Mouse (Mus musculus) neural tube, embryonic 14.5 days (tissue): ENCODE data around the gene Trabd2b. TPM values are rescaled to one million over a fixed set of nuclear protein-coding genes. Genes with fewer than 3 reads are reported as not detected.

ENCODE experiments used
- ATAC-seq: fragments of 200-750 bp; cut with Nextera tagmentation; 2 replicates; pipeline ENCODE4 v1.8.0; 2017; ENCODE audit warnings: low read depth, mild to moderate bottlenecking, moderate TSS enrichment, moderate library complexity
- H3K27ac ChIP-seq: fragments of 300-500 bp; sonication (generic); 2 replicates; pipeline ENCODE4 v1.5.1; 2014; ENCODE audit warnings: low read depth, mild to moderate bottlenecking, control low read depth, low read length, moderate library complexity, mixed read lengths
- H3K27me3 ChIP-seq: fragments of 300-500 bp; sonication (generic); 2 replicates; pipeline ENCODE4 v1.6.1; 2014; ENCODE audit warnings: low read length; ENCODE audit not compliant: control insufficient read depth, insufficient read depth
- H3K36me3 ChIP-seq: fragments of 300-500 bp; sonication (generic); 2 replicates; pipeline ENCODE4 v1.6.1; 2014; ENCODE audit warnings: low read length, mixed read lengths; ENCODE audit not compliant: control insufficient read depth, insufficient read depth
- H3K4me1 ChIP-seq: fragments of 300-500 bp; sonication (generic); 2 replicates; pipeline ENCODE4 v1.6.1; 2014; ENCODE audit warnings: low read length; ENCODE audit not compliant: control insufficient read depth, insufficient read depth
- H3K4me2 ChIP-seq: fragments of 300-500 bp; sonication (generic); 2 replicates; pipeline ENCODE4 v1.6.1; 2014; ENCODE audit warnings: mild to moderate bottlenecking, low read depth, low read length, control low read depth
- H3K4me3 ChIP-seq: fragments of 300-500 bp; sonication (generic); 2 replicates; pipeline ENCODE4 v1.5.1; 2014; ENCODE audit warnings: low read depth, low read length, control low read depth, mixed read lengths
- H3K9ac ChIP-seq: fragments of 300-500 bp; sonication (generic); replicated peaks from 2 replicates; pipeline ENCODE4 v1.6.1; 2014; ENCODE audit warnings: low read depth, mild to moderate bottlenecking, control low read depth, low read length, mixed read lengths
- H3K9me3 ChIP-seq: fragments of 300-500 bp; sonication (generic); 2 replicates; pipeline ENCODE4 v1.6.1; 2016; ENCODE audit warnings: low read length; ENCODE audit not compliant: control insufficient read depth
- WGBS: fragments of 180-500 bp; shearing (Covaris S2); extraction: QIAGEN DNeasy Blood & Tissue Kit; methylation state at CpG from one replicate; pipeline ENCODE4 v1.1.7; 2014; 5-methylcytosine and 5-hydroxymethylcytosine counted together
- polyA plus RNA-seq: library from polyadenylated mRNA; unstranded; fragments of >200 nt; fragmentation: Nextera tagmentation; extraction: Ambion mirVana; gene quantifications from 2 replicates; pipeline ENCODE4 v1.2.1, GENCODE M21; 2014

Trabd2b gene
- polyA plus RNA-seq, 1 experiment from 2014 or later, result 0.56 TPM

DNA sequence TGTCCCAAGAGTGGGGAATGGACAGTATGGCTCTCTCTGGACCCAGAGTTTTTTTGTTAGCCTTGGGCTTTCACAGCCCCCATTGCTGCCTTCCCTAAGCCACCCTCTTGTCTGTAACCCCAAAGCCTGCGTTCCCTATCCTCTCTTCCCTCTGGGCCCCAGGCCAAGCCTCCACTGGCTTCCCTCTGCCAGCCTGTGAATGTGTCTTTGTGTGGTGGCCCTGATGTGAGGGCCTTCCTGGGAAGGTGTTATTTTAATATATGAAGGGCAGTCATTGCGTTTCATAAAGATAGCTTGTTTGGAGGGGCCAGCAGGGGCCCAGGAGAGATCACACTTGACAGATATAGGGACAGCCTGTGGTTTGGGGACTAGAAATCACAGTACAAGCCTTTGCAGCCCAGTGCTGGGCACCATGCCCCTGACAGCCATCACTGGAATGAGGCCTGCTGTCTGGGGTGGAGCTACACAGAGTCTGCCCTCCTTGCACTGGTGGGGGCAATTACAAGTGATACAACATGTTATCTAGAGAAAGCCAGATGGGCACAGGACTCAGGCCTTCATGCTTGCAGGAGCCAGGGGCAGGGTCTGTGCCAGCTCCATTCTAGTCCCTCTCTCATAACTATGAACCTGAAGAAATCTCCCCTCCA is 80.5 kb downstream of the Trabd2b start:
- Histone ChIP-seq H3K4me1 (no peaks in the 10 kb centered on the region), H3K27ac (no peak overlapping the region), H3K9me3 (no peaks in the 10 kb centered on the region), H3K36me3 (no peaks in the 10 kb centered on the region), H3K27me3 (no peaks in the 10 kb centered on the region), H3K4me3 (no peak overlapping the region), H3K9ac (no peak overlapping the region), H3K4me2 (no peak overlapping the region)
- ATAC-seq, result peak; percentile 54; the same call in 1 of the 2 replicates
- 73% methylated on average over 2 of the region's 2 CpGs for WGBS

DNA sequence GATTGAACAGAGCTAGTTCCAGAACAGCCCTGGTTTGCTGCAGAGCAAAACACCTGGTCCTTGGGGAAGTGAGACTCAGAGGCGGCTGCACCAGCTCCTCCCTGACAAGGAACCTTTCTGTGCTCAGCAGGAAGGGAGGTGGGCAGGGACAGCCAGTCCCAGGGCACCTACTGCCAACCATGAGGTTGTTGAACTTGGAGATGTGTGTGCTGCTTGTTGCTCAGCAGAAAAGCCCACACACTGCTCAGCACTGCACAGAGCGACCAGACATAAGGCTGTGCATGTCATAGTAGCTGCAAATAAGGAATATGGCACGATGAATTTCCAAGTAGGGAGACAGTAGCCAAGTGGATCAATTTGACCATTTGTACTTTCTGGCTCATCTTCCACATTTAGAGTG is 81.2 kb downstream of the Trabd2b start:
- Histone ChIP-seq H3K9me3 (no peaks in the 10 kb centered on the region), H3K27ac (no peak overlapping the region), H3K27me3 (no peaks in the 10 kb centered on the region), H3K4me2 (no peak overlapping the region), H3K4me1 (no peaks in the 10 kb centered on the region), H3K9ac (no peak overlapping the region), H3K36me3 (no peaks in the 10 kb centered on the region), H3K4me3 (no peak overlapping the region)
- WGBS, result 79% methylated on average over 3 of the region's 3 CpGs
- no peak for ATAC-seq

DNA sequence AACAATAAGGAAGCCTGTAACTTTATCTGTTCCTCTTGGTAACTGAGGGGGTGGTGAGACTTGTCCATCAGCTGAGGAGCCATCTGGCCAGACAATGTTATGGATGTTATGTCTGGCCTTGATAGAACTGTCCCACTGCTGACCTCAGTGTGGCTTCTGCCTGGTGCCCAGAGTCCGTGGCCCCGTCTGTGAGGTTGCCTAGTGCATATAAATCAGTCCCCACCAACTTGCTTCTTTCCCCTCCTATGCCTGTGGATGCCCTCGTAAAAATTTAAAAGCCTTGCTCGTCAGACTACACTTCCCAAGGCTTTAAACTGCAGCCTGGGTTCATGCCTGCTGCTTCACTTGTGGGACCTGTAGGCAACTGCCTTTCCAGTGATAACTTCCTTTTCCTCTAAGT is 85.6 kb downstream of the Trabd2b start:
- Histone ChIP-seq H3K9me3 (no peaks in the 10 kb centered on the region), H3K4me1 (no peaks in the 10 kb centered on the region), H3K9ac (no peak overlapping the region), H3K4me2 (no peak overlapping the region), H3K4me3 (no peak overlapping the region), H3K27ac (no peak overlapping the region), H3K27me3 (no peaks in the 10 kb centered on the region), H3K36me3 (no peaks in the 10 kb centered on the region)
- no peak for ATAC-seq
- WGBS, result 28% methylated on average over 4 of the region's 4 CpGs

DNA sequence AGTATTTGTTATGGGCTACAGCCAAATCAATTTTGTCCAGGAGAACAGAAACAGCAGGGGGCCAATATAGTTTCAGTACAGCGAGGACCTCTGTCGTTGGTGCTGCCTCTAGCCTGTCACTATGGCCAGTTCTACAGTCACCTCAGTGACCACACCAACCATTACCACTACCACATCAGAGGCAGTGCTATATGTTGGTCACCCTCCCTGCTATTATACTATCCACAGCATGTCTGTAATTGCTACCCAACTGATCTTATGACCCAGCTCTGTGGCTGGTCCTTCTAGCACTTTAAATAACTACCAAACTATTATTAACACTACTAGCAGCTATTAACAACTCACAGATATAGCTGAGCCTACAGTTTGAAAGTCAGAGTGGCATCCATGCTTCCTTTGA is 87.5 kb downstream of the Trabd2b start:
- Histone ChIP-seq H3K36me3 (no peaks in the 10 kb centered on the region), H3K4me2 (no peak overlapping the region), H3K4me3 (no peak overlapping the region), H3K9me3 (no peaks in the 10 kb centered on the region), H3K9ac (no peak overlapping the region), H3K27ac (no peak overlapping the region), H3K4me1 (no peaks in the 10 kb centered on the region), H3K27me3 (no peaks in the 10 kb centered on the region)
- ATAC-seq, result no peak
- 67% methylated on average over 2 of the region's 2 CpGs for WGBS

DNA sequence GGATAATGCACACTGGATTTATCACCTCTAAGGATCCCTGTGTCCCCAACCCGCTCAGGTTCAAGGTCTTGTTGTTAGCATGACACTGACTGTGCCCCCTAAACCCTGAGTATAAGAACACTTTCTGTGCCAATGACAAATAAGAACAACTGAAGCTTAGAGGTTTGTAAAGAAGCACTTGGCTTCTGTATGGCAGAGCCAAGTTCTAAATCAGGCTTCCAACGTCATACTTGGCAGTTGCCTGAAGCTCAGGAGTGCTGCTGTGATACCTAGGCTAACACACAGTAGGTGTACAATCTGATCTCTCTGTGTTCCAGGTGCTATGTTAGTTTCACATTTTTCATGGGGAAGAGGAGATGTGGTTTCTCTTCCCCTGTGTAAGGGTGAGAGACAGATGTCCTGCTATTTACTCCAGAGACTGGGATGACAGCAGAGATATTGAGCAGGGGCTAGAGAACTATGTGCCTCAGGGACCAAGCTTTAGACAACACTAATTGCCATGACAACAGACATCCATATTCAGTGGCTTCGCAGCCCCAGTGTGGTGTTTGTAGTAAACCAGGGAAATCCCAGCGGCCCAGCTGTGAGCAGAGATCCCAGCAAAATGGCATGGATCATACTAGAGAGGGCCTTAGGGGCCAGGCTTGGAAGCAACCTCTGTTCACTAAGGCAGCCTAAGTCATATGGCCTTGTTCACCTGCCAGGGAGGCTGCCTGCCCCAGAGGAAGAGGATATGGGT is 89.3 kb downstream of the Trabd2b start:
- Histone ChIP-seq H3K9ac (no peak overlapping the region), H3K4me1 (no peaks in the 10 kb centered on the region), H3K4me3 (no peak overlapping the region), H3K9me3 (no peaks in the 10 kb centered on the region), H3K27ac (no peak overlapping the region), H3K36me3 (no peaks in the 10 kb centered on the region), H3K4me2 (no peak overlapping the region), H3K27me3 (no peaks in the 10 kb centered on the region)
- WGBS, result 39% methylated on average over 4 of the region's 4 CpGs
- peak; percentile 42; the same call in 1 of the 2 replicates for ATAC-seq

DNA sequence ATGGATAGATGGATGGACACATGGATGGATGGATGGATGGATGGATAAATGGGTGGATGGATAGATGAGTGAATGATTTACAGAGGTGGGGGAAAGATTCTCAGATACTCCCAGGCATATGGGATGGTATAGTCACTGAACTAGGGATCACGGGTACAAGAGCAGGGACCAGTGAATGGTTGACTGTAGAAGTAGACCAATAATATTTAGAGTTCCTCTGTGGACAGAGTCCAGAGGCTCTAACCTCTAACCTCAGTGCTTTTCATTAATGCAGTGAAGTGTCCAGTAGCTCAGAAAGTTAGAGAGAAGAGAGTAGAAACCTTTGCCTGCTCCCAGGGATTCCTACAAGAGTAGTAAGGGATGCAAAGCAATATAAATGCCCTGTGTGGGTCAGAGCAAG is 93.1 kb downstream of the Trabd2b start:
- H3K27me3 ChIP-seq, result no peaks in the 10 kb centered on the region
- no peaks in the 10 kb centered on the region for H3K4me1 ChIP-seq
- H3K36me3 ChIP-seq, result no peaks in the 10 kb centered on the region
- WGBS, result 88% methylated on average over 1 of the region's 1 CpGs
- no peak overlapping the region for H3K9ac ChIP-seq
- H3K27ac ChIP-seq, result no peak overlapping the region
- no peak overlapping the region for H3K4me3 ChIP-seq
- no peak for ATAC-seq
- H3K9me3 ChIP-seq, result no peaks in the 10 kb centered on the region
- no peak overlapping the region for H3K4me2 ChIP-seq

DNA sequence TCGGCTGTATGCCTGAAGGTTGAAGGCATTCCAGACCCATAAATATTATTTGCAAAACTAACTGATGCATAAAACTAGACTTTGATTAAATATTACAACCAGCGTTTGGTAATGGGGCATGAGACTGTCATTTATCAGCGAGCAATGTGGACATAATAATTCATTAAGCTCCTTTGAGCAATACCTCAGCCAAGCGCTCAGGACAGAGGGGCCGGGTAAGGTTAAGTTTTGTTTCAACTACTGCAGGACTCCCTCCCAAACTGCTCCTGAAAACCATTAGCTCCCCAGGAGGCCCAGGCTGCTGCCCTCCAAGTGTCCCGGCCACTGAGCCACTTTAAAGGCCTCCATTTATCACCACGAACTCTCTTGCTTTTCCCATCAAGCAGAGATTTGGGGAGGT is 93.8 kb downstream of the Trabd2b start:
- Histone ChIP-seq H3K9ac (no peak overlapping the region), H3K4me3 (no peak overlapping the region), H3K4me2 (no peak overlapping the region), H3K27ac (no peak overlapping the region), H3K4me1 (no peaks in the 10 kb centered on the region), H3K9me3 (no peaks in the 10 kb centered on the region), H3K27me3 (no peaks in the 10 kb centered on the region), H3K36me3 (no peaks in the 10 kb centered on the region)
- no peak for ATAC-seq
- WGBS, result 39% methylated on average over 7 of the region's 7 CpGs

DNA sequence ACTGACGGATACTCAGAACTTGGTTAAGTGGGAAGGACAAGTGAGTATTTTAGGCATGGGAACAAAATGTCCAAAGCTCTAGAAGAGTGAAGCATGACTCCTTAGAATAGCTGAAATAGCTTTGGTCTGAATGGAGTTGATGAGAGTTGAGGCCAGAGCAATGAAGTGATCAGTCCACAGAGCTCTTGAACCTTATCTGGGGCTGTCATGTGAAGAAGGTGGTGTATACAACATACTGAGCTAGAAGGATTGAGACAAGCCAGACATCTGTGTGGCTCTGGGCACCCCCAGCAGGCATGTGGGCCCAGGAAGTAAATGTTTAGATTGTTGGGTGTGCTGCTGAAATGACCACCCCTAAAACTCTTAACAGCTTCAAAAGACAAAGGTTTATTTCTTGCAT is 94.5 kb downstream of the Trabd2b start:
- WGBS, result 89% methylated on average over 1 of the region's 1 CpGs
- H3K27me3 ChIP-seq, result no peaks in the 10 kb centered on the region
- ATAC-seq, result no peak
- H3K9me3 ChIP-seq, result no peaks in the 10 kb centered on the region
- no peak overlapping the region for H3K4me2 ChIP-seq
- H3K4me1 ChIP-seq, result no peaks in the 10 kb centered on the region
- no peaks in the 10 kb centered on the region for H3K36me3 ChIP-seq
- H3K27ac ChIP-seq, result no peak overlapping the region
- H3K4me3 ChIP-seq, result no peak overlapping the region
- H3K9ac ChIP-seq, result no peak overlapping the region

DNA sequence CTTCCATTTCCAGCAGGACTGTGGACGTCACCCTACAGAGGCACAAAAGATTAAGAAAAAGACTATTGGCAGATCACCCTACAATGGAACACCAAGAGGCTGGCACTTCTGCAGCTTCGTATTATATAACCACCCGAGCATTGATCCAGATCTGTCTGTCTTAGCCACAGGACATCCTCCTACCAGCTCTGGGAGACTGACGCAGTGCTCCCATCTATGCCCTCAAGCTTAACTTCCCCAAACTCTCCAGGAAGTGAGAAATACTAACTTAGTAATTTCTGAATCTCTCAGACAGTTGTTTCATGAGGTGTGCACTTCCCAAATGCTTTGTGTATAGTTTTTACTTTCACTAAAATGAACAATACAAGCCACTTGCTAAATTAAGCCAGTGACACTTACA is 95.1 kb downstream of the Trabd2b start:
- 89% methylated on average over 4 of the region's 4 CpGs for WGBS
- Histone ChIP-seq H3K4me2 (no peak overlapping the region), H3K4me1 (no peaks in the 10 kb centered on the region), H3K9ac (no peak overlapping the region), H3K4me3 (no peak overlapping the region), H3K9me3 (no peaks in the 10 kb centered on the region), H3K36me3 (no peaks in the 10 kb centered on the region), H3K27ac (no peak overlapping the region), H3K27me3 (no peaks in the 10 kb centered on the region)
- no peak for ATAC-seq
